Mouse (Mus musculus): ENCODE results near the gene Akr1c18. TPM values are rescaled to one million over a fixed set of nuclear protein-coding genes. Genes with fewer than 3 reads are reported as not detected.
"Not testable (repeated sequence)": the region's sequence is repeated elsewhere in the genome, so short reads cannot be mapped to it uniquely, and the experiment has no call there.

Gene Akr1c18
- polyA plus RNA-seq (2016; fragmentation: Nextera tagmentation; extraction: Ambion mirVana), result not detected in 2 replicates

GRCm38 (mm10) chr13:4150518-4150917 lies at the start of gene Akr1c18:
TSS of gene Akr1c18 (minus strand) at chr13:4150654.
- no peak for ATAC-seq (ENCODE audit: insufficient number of reproducible peaks, low FRiP score)
- WGBS, result 76% methylated on average over 5 of the region's 5 CpGs

GRCm38 (mm10) chr13:4192511-4192910 lies 42.1 kb upstream of the Akr1c18 start:
- no peaks in the 10 kb centered on the region for H3K27me3 ChIP-seq (replicated peaks)
- no peak overlapping the region for H3K4me3 ChIP-seq
- H3K9me3 ChIP-seq (replicated peaks), result no peaks in the 10 kb centered on the region
- no peaks in the 10 kb centered on the region for H3K36me3 ChIP-seq
- no peak overlapping the region for H3K27ac ChIP-seq (ENCODE audit: poor library complexity, severe bottlenecking)
- H3K4me2 ChIP-seq, result no peak overlapping the region
- no peaks in the 10 kb centered on the region for H3K4me1 ChIP-seq (replicated peaks)
- H3K9ac ChIP-seq, result no peak overlapping the region
- WGBS, result 39% methylated on average over 3 of the region's 3 CpGs
- ATAC-seq (ENCODE audit: insufficient number of reproducible peaks, low FRiP score), result no peak

More at GRCm38 (mm10) chr13:4150518-4150917, at the start of gene Akr1c18:
- Histone ChIP-seq H3K9ac (no peak within 1 kb of the TSS), H3K27ac (ENCODE audit: poor library complexity, severe bottlenecking) (no peak within 1 kb of the TSS), H3K9me3 (replicated peaks) (no peaks in the 10 kb centered on the region), H3K36me3 (no peaks in the 10 kb centered on the region), H3K4me3 (no peak within 1 kb of the TSS), H3K27me3 (replicated peaks) (no peaks in the 10 kb centered on the region), H3K4me1 (replicated peaks) (no peaks in the 10 kb centered on the region), H3K4me2 (no peak within 1 kb of the TSS)

- no peak for ATAC-seq (ENCODE audit: insufficient number of reproducible peaks, low FRiP score)
- no peaks in the 10 kb centered on the region for H3K27me3 ChIP-seq (replicated peaks)
- H3K4me3 ChIP-seq, result no peak within 1 kb of the TSS
- H3K36me3 ChIP-seq, result no peaks in the 10 kb centered on the region
- no peaks in the 10 kb centered on the region for H3K9me3 ChIP-seq (replicated peaks)
- H3K27ac ChIP-seq (ENCODE audit: poor library complexity, severe bottlenecking), result no peak within 1 kb of the TSS
- no peaks in the 10 kb centered on the region for H3K4me1 ChIP-seq (replicated peaks)
- no peak within 1 kb of the TSS for H3K9ac ChIP-seq
- H3K4me2 ChIP-seq, result no peak within 1 kb of the TSS
- WGBS, result 59% methylated on average over 3 of the region's 3 CpGs
Measured at GRCm38 (mm10) chr13:4190904-4191303, 40.5 kb upstream of the Akr1c18 start, which contains the start of gene Akr1c13. TSS of gene Akr1c13 (plus strand) at chr13:4191150.

GRCm38 (mm10) chr13:4188174-4188573 lies 37.7 kb upstream of the Akr1c18 start:
- no peak for ATAC-seq (ENCODE audit: insufficient number of reproducible peaks, low FRiP score)
- Histone ChIP-seq H3K27ac (ENCODE audit: poor library complexity, severe bottlenecking) (no peak overlapping the region), H3K9me3 (replicated peaks) (no peaks in the 10 kb centered on the region; the same call in 1 of the 2 replicates), H3K4me3 (no peak overlapping the region), H3K27me3 (replicated peaks) (no peaks in the 10 kb centered on the region), H3K4me2 (no peak overlapping the region), H3K4me1 (replicated peaks) (no peaks in the 10 kb centered on the region), H3K9ac (no peak overlapping the region), H3K36me3 (no peaks in the 10 kb centered on the region)
- 77% methylated on average over 2 of the region's 2 CpGs for WGBS

- H3K4me1 ChIP-seq (replicated peaks); H3K27me3 ChIP-seq (replicated peaks); H3K9me3 ChIP-seq (replicated peaks); H3K4me2 ChIP-seq; H3K4me3 ChIP-seq; H3K9ac ChIP-seq; ATAC-seq (ENCODE audit: insufficient number of reproducible peaks, low FRiP score); H3K27ac ChIP-seq (ENCODE audit: poor library complexity, severe bottlenecking); H3K36me3 ChIP-seq: not testable (repeated sequence)
- 80% methylated on average over 7 of the region's 7 CpGs for WGBS
Measured at GRCm38 (mm10) chr13:4186641-4187411, 36.4 kb upstream of the Akr1c18 start.

GRCm38 (mm10) chr13:4183116-4183515 lies 32.7 kb upstream of the Akr1c18 start:
- no peak overlapping the region for H3K9ac ChIP-seq
- H3K36me3 ChIP-seq, result no peaks in the 10 kb centered on the region
- 63% methylated on average over 9 of the region's 9 CpGs for WGBS
- ATAC-seq (ENCODE audit: insufficient number of reproducible peaks, low FRiP score), result no peak
- no peaks in the 10 kb centered on the region for H3K4me1 ChIP-seq (replicated peaks)
- peaks cover 8% of the 10 kb centered on the region; the same call in 1 of the 2 replicates for H3K9me3 ChIP-seq (replicated peaks)
- H3K4me2 ChIP-seq, result no peak overlapping the region
- no peak overlapping the region for H3K27ac ChIP-seq (ENCODE audit: poor library complexity, severe bottlenecking)
- no peak overlapping the region for H3K4me3 ChIP-seq
- no peaks in the 10 kb centered on the region for H3K27me3 ChIP-seq (replicated peaks)

- not testable (repeated sequence) for H3K4me1 ChIP-seq (replicated peaks); H3K9ac ChIP-seq; ATAC-seq (ENCODE audit: insufficient number of reproducible peaks, low FRiP score); H3K27me3 ChIP-seq (replicated peaks); H3K36me3 ChIP-seq; H3K27ac ChIP-seq (ENCODE audit: poor library complexity, severe bottlenecking); H3K9me3 ChIP-seq (replicated peaks); H3K4me2 ChIP-seq; H3K4me3 ChIP-seq
- WGBS, result 82% methylated on average over 4 of the region's 4 CpGs
Measured at GRCm38 (mm10) chr13:4181321-4181720, 30.9 kb upstream of the Akr1c18 start.

GRCm38 (mm10) chr13:4172978-4173377 lies 22.5 kb upstream of the Akr1c18 start:
- 18% methylated on average over 2 of the region's 2 CpGs for WGBS
- H3K4me1 ChIP-seq (replicated peaks), result peaks cover 15% of the 10 kb centered on the region; the same call in 1 of the 2 replicates
- no peaks in the 10 kb centered on the region for H3K27me3 ChIP-seq (replicated peaks)
- no peak overlapping the region for H3K4me2 ChIP-seq
- H3K27ac ChIP-seq (ENCODE audit: poor library complexity, severe bottlenecking), result no peak overlapping the region
- H3K4me3 ChIP-seq, result no peak overlapping the region
- no peak for ATAC-seq (ENCODE audit: insufficient number of reproducible peaks, low FRiP score)
- no peaks in the 10 kb centered on the region for H3K36me3 ChIP-seq
- H3K9ac ChIP-seq, result no peak overlapping the region
- H3K9me3 ChIP-seq (replicated peaks), result no peaks in the 10 kb centered on the region

GRCm38 (mm10) chr13:4168006-4168405 lies 17.6 kb upstream of the Akr1c18 start:
- Histone ChIP-seq H3K27me3 (replicated peaks) (no peaks in the 10 kb centered on the region), H3K36me3 (no peaks in the 10 kb centered on the region), H3K27ac (ENCODE audit: poor library complexity, severe bottlenecking) (no peak overlapping the region), H3K4me1 (replicated peaks) (peaks cover 14% of the 10 kb centered on the region; the same call in 1 of the 2 replicates), H3K9ac (no peak overlapping the region), H3K4me2 (no peak overlapping the region), H3K9me3 (replicated peaks) (no peaks in the 10 kb centered on the region), H3K4me3 (no peak overlapping the region)
- no peak for ATAC-seq (ENCODE audit: insufficient number of reproducible peaks, low FRiP score)
- WGBS, result 36% methylated on average over 1 of the region's 1 CpGs

- Histone ChIP-seq H3K27ac (ENCODE audit: poor library complexity, severe bottlenecking) (no peak overlapping the region), H3K4me1 (replicated peaks) (no peaks in the 10 kb centered on the region), H3K4me2 (no peak overlapping the region), H3K9ac (no peak overlapping the region), H3K4me3 (no peak overlapping the region), H3K36me3 (no peaks in the 10 kb centered on the region), H3K9me3 (replicated peaks) (0 out of 2 replicates have a peak, but pooled peaks cover 2% of the 10 kb centered on the region), H3K27me3 (replicated peaks) (no peaks in the 10 kb centered on the region)
- ATAC-seq (ENCODE audit: insufficient number of reproducible peaks, low FRiP score), result no peak
- 71% methylated on average over 2 of the region's 2 CpGs for WGBS
Measured at GRCm38 (mm10) chr13:4155286-4155685, 4.8 kb upstream of the Akr1c18 start.

GRCm38 (mm10) chr13:4153593-4153992 lies 3.1 kb upstream of the Akr1c18 start:
- no peak overlapping the region for H3K9ac ChIP-seq
- H3K4me2 ChIP-seq, result no peak overlapping the region
- no peaks in the 10 kb centered on the region for H3K4me1 ChIP-seq (replicated peaks)
- ATAC-seq (ENCODE audit: insufficient number of reproducible peaks, low FRiP score), result no peak
- no peaks in the 10 kb centered on the region for H3K27me3 ChIP-seq (replicated peaks)
- H3K9me3 ChIP-seq (replicated peaks), result 0 out of 2 replicates have a peak, but pooled peaks cover 2% of the 10 kb centered on the region
- no peak overlapping the region for H3K27ac ChIP-seq (ENCODE audit: poor library complexity, severe bottlenecking)
- 76% methylated on average over 3 of the region's 3 CpGs for WGBS
- H3K36me3 ChIP-seq, result no peaks in the 10 kb centered on the region
- no peak overlapping the region for H3K4me3 ChIP-seq
